Mouse (Mus musculus) hindbrain, embryonic 11.5 days (tissue): ENCODE measurements at regions not wholly inside any gene's neighbourhood (a gene's known extent, or its start where the extent isn't known, plus 50 kb on each side); places are given as distances from the start of the nearest gene placed in this dataset.

ENCODE experiments used
- ATAC-seq: fragments of 200-750 bp; cut with Nextera tagmentation; 2 replicates; pipeline ENCODE4 v1.8.0; 2017; ENCODE audit warnings: mild to moderate bottlenecking, moderate TSS enrichment, moderate library complexity; ENCODE audit not compliant: low FRiP score
- DNase-seq: peaks from one replicate; pipeline ENCODE4 v3.0.0-alpha.2; 2015; ENCODE audit warnings: low spot score
- H3K27ac ChIP-seq: fragments of 300-500 bp; sonication (generic); 2 replicates; pipeline ENCODE4 v1.5.1; 2014; ENCODE audit warnings: mild to moderate bottlenecking, low read depth, low read length
- H3K27me3 ChIP-seq: fragments of 300-500 bp; sonication (generic); 2 replicates; pipeline ENCODE4 v1.6.1; 2014; ENCODE audit warnings: mild to moderate bottlenecking, low read length, moderate library complexity, mixed read lengths; ENCODE audit not compliant: control insufficient read depth, insufficient read depth
- H3K36me3 ChIP-seq: fragments of 300-500 bp; sonication (generic); 2 replicates; pipeline ENCODE4 v1.6.1; 2014; ENCODE audit warnings: mild to moderate bottlenecking, low read length, moderate library complexity, mixed read lengths; ENCODE audit not compliant: control insufficient read depth, insufficient read depth
- H3K4me1 ChIP-seq: fragments of 300-500 bp; sonication (generic); replicated peaks from 2 replicates; pipeline ENCODE4 v1.6.1; 2014; ENCODE audit warnings: low read length, mixed read lengths; ENCODE audit not compliant: control insufficient read depth, insufficient read depth
- H3K4me2 ChIP-seq: fragments of 300-500 bp; sonication (generic); replicated peaks from 2 replicates; pipeline ENCODE4 v1.6.1; 2014; ENCODE audit warnings: mild to moderate bottlenecking, low read depth, low read length
- H3K4me3 ChIP-seq: fragments of 300-500 bp; sonication (generic); 2 replicates; pipeline ENCODE4 v1.5.1; 2014; ENCODE audit warnings: low read depth, low read length
- H3K9ac ChIP-seq: fragments of 300-500 bp; sonication (generic); 2 replicates; pipeline ENCODE4 v1.6.1; 2014; ENCODE audit warnings: low read depth, low read length
- H3K9me3 ChIP-seq: fragments of 300-500 bp; sonication (generic); 2 replicates; pipeline ENCODE4 v1.6.1; 2016; ENCODE audit warnings: low read length; ENCODE audit not compliant: control insufficient read depth
- WGBS: fragments of 180-500 bp; shearing (Covaris S2); extraction: QIAGEN DNeasy Blood & Tissue Kit; methylation state at CpG from one replicate; pipeline ENCODE4 v1.1.7; 2014; 5-methylcytosine and 5-hydroxymethylcytosine counted together

- Histone ChIP-seq H3K9ac (no peak overlapping the region), H3K4me3 (no peak overlapping the region), H3K27me3 (no peaks in the 10 kb centered on the region), H3K4me1 (no peaks in the 10 kb centered on the region), H3K27ac (no peak overlapping the region), H3K4me2 (no peak overlapping the region), H3K36me3 (no peaks in the 10 kb centered on the region), H3K9me3 (no peaks in the 10 kb centered on the region)
- ATAC-seq: no peak
- 95% methylated on average over 5 of the region's 5 CpGs for WGBS
- no peak for DNase-seq
Measured at GRCm38 (mm10) chr10:96237572-96238130, 101.2 kb downstream of the Gm5426 start.

- no peaks in the 10 kb centered on the region for H3K27me3 ChIP-seq
- no peaks in the 10 kb centered on the region for H3K4me1 ChIP-seq
- H3K4me3 ChIP-seq: no peak overlapping the region
- H3K36me3 ChIP-seq: no peaks in the 10 kb centered on the region
- DNase-seq: no peak
- no peak overlapping the region for H3K9ac ChIP-seq
- ATAC-seq: no peak
- WGBS: 97% methylated on average over 4 of the region's 4 CpGs
- H3K27ac ChIP-seq: no peak overlapping the region
- H3K9me3 ChIP-seq: no peaks in the 10 kb centered on the region
- H3K4me2 ChIP-seq: no peak overlapping the region
Measured at GRCm38 (mm10) chr10:96238251-96238650, 101.8 kb downstream of the Gm5426 start.

GRCm38 (mm10) chr10:96238850-96239249 lies 102.4 kb downstream of the Gm5426 start:
- Histone ChIP-seq H3K9ac (no peak overlapping the region), H3K27ac (no peak overlapping the region), H3K4me2 (no peak overlapping the region), H3K27me3 (no peaks in the 10 kb centered on the region), H3K9me3 (no peaks in the 10 kb centered on the region), H3K4me1 (no peaks in the 10 kb centered on the region), H3K36me3 (no peaks in the 10 kb centered on the region), H3K4me3 (no peak overlapping the region)
- 78% methylated on average over 3 of the region's 3 CpGs for WGBS
- ATAC-seq (no peak), DNase-seq (no peak)

- 88% methylated on average over 4 of the region's 4 CpGs for WGBS
- no peaks in the 10 kb centered on the region for H3K9me3 ChIP-seq
- H3K4me3 ChIP-seq: no peak overlapping the region
- no peaks in the 10 kb centered on the region for H3K36me3 ChIP-seq
- H3K4me1 ChIP-seq: no peaks in the 10 kb centered on the region
- no peaks in the 10 kb centered on the region for H3K27me3 ChIP-seq
- no peak overlapping the region for H3K4me2 ChIP-seq
- H3K27ac ChIP-seq: no peak overlapping the region
- DNase-seq (no peak), ATAC-seq (no peak)
- no peak overlapping the region for H3K9ac ChIP-seq
Measured at GRCm38 (mm10) chr10:96240591-96240990, 104.2 kb downstream of the Gm5426 start.

GRCm38 (mm10) chr10:96253671-96254070 lies 117.3 kb downstream of the Gm5426 start:
- Histone ChIP-seq H3K4me3 (no peak overlapping the region), H3K36me3 (no peaks in the 10 kb centered on the region), H3K4me2 (no peak overlapping the region), H3K27ac (no peak overlapping the region), H3K4me1 (no peaks in the 10 kb centered on the region), H3K9ac (no peak overlapping the region), H3K9me3 (no peaks in the 10 kb centered on the region), H3K27me3 (no peaks in the 10 kb centered on the region)
- ATAC-seq: no peak
- DNase-seq: no peak

- H3K27ac ChIP-seq: no peak overlapping the region
Measured at GRCm38 (mm10) chr10:96254250-96254862, 118.0 kb downstream of the Gm5426 start.

GRCm38 (mm10) chr10:96257935-96258334 lies 121.5 kb downstream of the Gm5426 start:
- WGBS: 79% methylated on average over 7 of the region's 7 CpGs
- no peak overlapping the region for H3K9ac ChIP-seq
- H3K4me3 ChIP-seq: no peak overlapping the region
- no peak for ATAC-seq
- H3K36me3 ChIP-seq: no peaks in the 10 kb centered on the region
- no peaks in the 10 kb centered on the region for H3K27me3 ChIP-seq
- DNase-seq: no peak
- no peaks in the 10 kb centered on the region for H3K4me1 ChIP-seq
- H3K4me2 ChIP-seq: no peak overlapping the region
- no peak overlapping the region for H3K27ac ChIP-seq
- H3K9me3 ChIP-seq: no peaks in the 10 kb centered on the region

More at GRCm38 (mm10) chr10:96254250-96254862, 118.0 kb downstream of the Gm5426 start:
- no peaks in the 10 kb centered on the region for H3K27me3 ChIP-seq
- no peaks in the 10 kb centered on the region for H3K4me1 ChIP-seq
- no peaks in the 10 kb centered on the region for H3K9me3 ChIP-seq
- no peak overlapping the region for H3K4me3 ChIP-seq
- H3K4me2 ChIP-seq: no peak overlapping the region
- H3K9ac ChIP-seq: no peak overlapping the region
- no peak for DNase-seq
- no peak for ATAC-seq
- H3K36me3 ChIP-seq: no peaks in the 10 kb centered on the region
- 82% methylated on average over 2 of the region's 2 CpGs for WGBS

- Histone ChIP-seq H3K27ac (no peak overlapping the region), H3K9me3 (no peaks in the 10 kb centered on the region), H3K9ac (no peak overlapping the region), H3K27me3 (no peaks in the 10 kb centered on the region), H3K4me2 (no peak overlapping the region), H3K4me3 (no peak overlapping the region), H3K4me1 (no peaks in the 10 kb centered on the region), H3K36me3 (no peaks in the 10 kb centered on the region)
- WGBS: 90% methylated on average over 10 of the region's 10 CpGs
- no peak for DNase-seq
- no peak for ATAC-seq
Measured at GRCm38 (mm10) chr10:96259242-96259641, 122.8 kb downstream of the Gm5426 start.

GRCm38 (mm10) chr10:96259648-96260047 lies 123.2 kb downstream of the Gm5426 start:
- WGBS: 92% methylated on average over 8 of the region's 8 CpGs
- DNase-seq (no peak), ATAC-seq (no peak)
- H3K4me2 ChIP-seq: no peak overlapping the region
- no peaks in the 10 kb centered on the region for H3K36me3 ChIP-seq
- no peak overlapping the region for H3K27ac ChIP-seq
- H3K27me3 ChIP-seq: no peaks in the 10 kb centered on the region
- H3K4me1 ChIP-seq: no peaks in the 10 kb centered on the region
- H3K9me3 ChIP-seq: no peaks in the 10 kb centered on the region
- H3K4me3 ChIP-seq: no peak overlapping the region
- H3K9ac ChIP-seq: no peak overlapping the region
